7 mouse cellular contexts compared by ENCODE assay signal in genomic region chr13:59771257-59771656, GRCm38 (mm10). TPM values are rescaled to one million over a fixed set of nuclear protein-coding genes. Genes with fewer than 3 reads are reported as not detected.
A peak's percentile ranks its signal among the peaks of the same experiment; 100 is the strongest.
DNase-seq lines count a peak whose midpoint lies in the region; ATAC-seq lines count a peak whose summit lies in the region.

No protein-coding gene starts in this region.

- no peaks in the 10 kb centered on the region for H3K27me3 ChIP-seq in intestine, embryonic 16.5 days (replicated peaks; ENCODE audit: control insufficient read depth, insufficient read depth, low read length)
- H3K27me3 ChIP-seq in limb, embryonic 12.5 days: no peaks in the 10 kb centered on the region
- H3K27me3 ChIP-seq in midbrain, embryonic 14.5 days (ENCODE audit: control insufficient read depth, insufficient read depth, low read length): no peaks in the 10 kb centered on the region

- H3K4me1 ChIP-seq in intestine, embryonic 16.5 days (ENCODE audit: control insufficient read depth, insufficient read depth, low read length): peaks cover 42% of the 10 kb centered on the region
- H3K4me1 ChIP-seq in limb, embryonic 12.5 days (replicated peaks): peaks cover 34% of the 10 kb centered on the region
- H3K4me1 ChIP-seq in midbrain, embryonic 14.5 days (ENCODE audit: control insufficient read depth, insufficient read depth, low read length): peaks cover 33% of the 10 kb centered on the region

- no peak overlapping the region for H3K4me3 ChIP-seq in intestine, embryonic 16.5 days (ENCODE audit: low read length)
- H3K4me3 ChIP-seq in limb, embryonic 12.5 days (replicated peaks): no peak overlapping the region
- no peak overlapping the region for H3K4me3 ChIP-seq in midbrain, embryonic 14.5 days (replicated peaks; ENCODE audit: low read depth, low read length)

- H3K27ac ChIP-seq in intestine, embryonic 16.5 days (ENCODE audit: low read length): peak overlapping the region; percentile 99
- peak overlapping the region; percentile 96; the same call in 1 of the 2 replicates for H3K27ac ChIP-seq in limb, embryonic 12.5 days
- H3K27ac ChIP-seq in midbrain, embryonic 14.5 days (replicated peaks; ENCODE audit: low read depth, low read length): peak overlapping the region; percentile 99; the same call in 1 of the 2 replicates

- peak; percentile 57 to 63 for DNase-seq in adrenal gland, adult 18-20 months (ENCODE audit: low spot score in 2 of 2)
- peak; percentile 31 to 63 for DNase-seq in cerebellum, postnatal 25 days
- DNase-seq in gastrocnemius, postnatal 4 days (ENCODE audit: low spot score in 2 of 2): peak; percentile 40 to 73
- DNase-seq in midbrain, embryonic 14.5 days: peak; percentile 33
- peak; percentile 53 to 70 for DNase-seq in spleen, postnatal 36 days (ENCODE audit: low spot score in 2 of 2)

- H3K9ac ChIP-seq in intestine, embryonic 16.5 days (ENCODE audit: low read depth, low read length): peak overlapping the region; percentile 23; the same call in 1 of the 2 replicates
- no peak overlapping the region for H3K9ac ChIP-seq in limb, embryonic 12.5 days (replicated peaks)
- H3K9ac ChIP-seq in midbrain, embryonic 14.5 days (replicated peaks; ENCODE audit: low read length): peak overlapping the region; percentile 75

- 24% methylated on average over 9 of the region's 9 CpGs for WGBS in intestine, embryonic 16.5 days
- WGBS in limb, embryonic 12.5 days: 66% methylated on average over 9 of the region's 9 CpGs
- 75% methylated on average over 9 of the region's 9 CpGs for WGBS in midbrain, embryonic 14.5 days

- no peak overlapping the region for H3K4me2 ChIP-seq in intestine, embryonic 16.5 days (ENCODE audit: low read depth, low read length)
- H3K4me2 ChIP-seq in limb, embryonic 12.5 days: peak overlapping the region; percentile 71; the same call in 1 of the 2 replicates
- H3K4me2 ChIP-seq in midbrain, embryonic 14.5 days (ENCODE audit: low read length): peak overlapping the region; percentile 70

- no peaks in the 10 kb centered on the region for H3K9me3 ChIP-seq in intestine, embryonic 16.5 days (ENCODE audit: control insufficient read depth, low read length)
- no peaks in the 10 kb centered on the region for H3K9me3 ChIP-seq in limb, embryonic 12.5 days
- no peaks in the 10 kb centered on the region for H3K9me3 ChIP-seq in midbrain, embryonic 14.5 days (ENCODE audit: control insufficient read depth, low read length)

- no peaks in the 10 kb centered on the region; the same call in 1 of the 2 replicates for H3K36me3 ChIP-seq in intestine, embryonic 16.5 days (ENCODE audit: control insufficient read depth, insufficient read depth, low read length)
- peaks cover 49% of the 10 kb centered on the region for H3K36me3 ChIP-seq in limb, embryonic 12.5 days
- peaks cover 40% of the 10 kb centered on the region for H3K36me3 ChIP-seq in midbrain, embryonic 14.5 days (ENCODE audit: control insufficient read depth, insufficient read depth, low read length)

- ATAC-seq in intestine, embryonic 16.5 days: 0 out of 2 replicates have a peak, but pooled peaks have one; percentile 10
- ATAC-seq in limb, embryonic 12.5 days (ENCODE audit: insufficient number of reproducible peaks, insufficient read depth, low FRiP score, low TSS enrichment, low read depth): no peak
- no peak for ATAC-seq in midbrain, embryonic 14.5 days (ENCODE audit: low FRiP score, low TSS enrichment)

RNA-seq across cellular contexts. Expression of gene Isca1, which starts 1.6 kb away (rescaled TPM):
- total RNA-seq in adrenal gland, adult 18-20 months (2021): 100 to 1,000 TPM; 105 to 135 TPM
- 10 to 100 TPM; 86.8 to 91.1 TPM for total RNA-seq in gastrocnemius, postnatal 4 days (2021)
- polyA plus RNA-seq in intestine, embryonic 16.5 days (2015; fragmentation: Nextera tagmentation; extraction: Ambion mirVana): 131 and 133 TPM in 2 replicates
- polyA plus RNA-seq in limb, embryonic 12.5 days (2016; fragmentation: Nextera tagmentation; extraction: Ambion mirVana): 97.7 and 98.3 TPM in 2 replicates
- polyA plus RNA-seq in midbrain, embryonic 14.5 days (2014; fragmentation: Nextera tagmentation; extraction: Ambion mirVana): 171 and 194 TPM in 2 replicates

RNA-seq across cellular contexts. Expression of gene Gm49354, which starts 10.8 kb away (rescaled TPM):
- total RNA-seq in adrenal gland, adult 18-20 months (2021): not detected
- total RNA-seq in gastrocnemius, postnatal 4 days (2021): not detected
- polyA plus RNA-seq in intestine, embryonic 16.5 days (2015; fragmentation: Nextera tagmentation; extraction: Ambion mirVana): not detected in 2 replicates
- polyA plus RNA-seq in limb, embryonic 12.5 days (2016; fragmentation: Nextera tagmentation; extraction: Ambion mirVana): not detected in 2 replicates
- polyA plus RNA-seq in midbrain, embryonic 14.5 days (2014; fragmentation: Nextera tagmentation; extraction: Ambion mirVana): not detected in 2 replicates

RNA-seq across cellular contexts. Expression of gene 1700014D04Rik, which starts 24.7 kb away (rescaled TPM):
- total RNA-seq in adrenal gland, adult 18-20 months (2021): not detected
- total RNA-seq in gastrocnemius, postnatal 4 days (2021): not detected
- polyA plus RNA-seq in intestine, embryonic 16.5 days (2015; fragmentation: Nextera tagmentation; extraction: Ambion mirVana): not detected in 2 replicates
- 0.24 and 0.46 TPM in 2 replicates for polyA plus RNA-seq in limb, embryonic 12.5 days (2016; fragmentation: Nextera tagmentation; extraction: Ambion mirVana)
- 0.07 and 0.30 TPM in 2 replicates for polyA plus RNA-seq in midbrain, embryonic 14.5 days (2014; fragmentation: Nextera tagmentation; extraction: Ambion mirVana)

RNA-seq across cellular contexts. Expression of gene Spata31d1d, which starts 39.7 kb away (rescaled TPM):
- not detected for total RNA-seq in adrenal gland, adult 18-20 months (2021)
- not detected for total RNA-seq in gastrocnemius, postnatal 4 days (2021)
- not detected in 2 replicates for polyA plus RNA-seq in intestine, embryonic 16.5 days (2015; fragmentation: Nextera tagmentation; extraction: Ambion mirVana)
- not detected in 2 replicates for polyA plus RNA-seq in limb, embryonic 12.5 days (2016; fragmentation: Nextera tagmentation; extraction: Ambion mirVana)
- polyA plus RNA-seq in midbrain, embryonic 14.5 days (2014; fragmentation: Nextera tagmentation; extraction: Ambion mirVana): not detected in 2 replicates

RNA-seq across cellular contexts. Expression of gene Tut7, which starts 51.7 kb away (rescaled TPM):
- total RNA-seq in adrenal gland, adult 18-20 months (2021): 10 to 100 TPM; 63.0 to 64.1 TPM
- total RNA-seq in gastrocnemius, postnatal 4 days (2021): 10 to 100 TPM; 53.7 to 65.8 TPM
- polyA plus RNA-seq in intestine, embryonic 16.5 days (2015; fragmentation: Nextera tagmentation; extraction: Ambion mirVana): 36.1 and 38.7 TPM in 2 replicates
- polyA plus RNA-seq in limb, embryonic 12.5 days (2016; fragmentation: Nextera tagmentation; extraction: Ambion mirVana): 56.0 and 56.5 TPM in 2 replicates
- 34.3 and 50.4 TPM in 2 replicates for polyA plus RNA-seq in midbrain, embryonic 14.5 days (2014; fragmentation: Nextera tagmentation; extraction: Ambion mirVana)
